Mouse (Mus musculus) CH12F3 (cell line): ENCODE data around the gene Cacna1d.

Experiments
- in situ Hi-C: fragments of 300-500 bp; cut with MboI; formaldehyde crosslinking; loops from 2 replicates; pipeline ENCODE4 v1.14.3; 2020; ENCODE audit warnings: low sequenced_read_pairs

Cacna1d gene

GRCm38 (mm10) chr14:29998747-29999474 lies 492.3 kb downstream of the Cacna1d start:
- in situ Hi-C loops: no loop called here

GRCm38 (mm10) chr14:29997345-29997744 lies 493.9 kb downstream of the Cacna1d start:
- in situ Hi-C loops: no loop called here

GRCm38 (mm10) chr14:29996000-29996751 lies 495.1 kb downstream of the Cacna1d start:
- in situ Hi-C loops: no loop called here

- in situ Hi-C loops: no loop called here
Measured at GRCm38 (mm10) chr14:29994976-29995375, 496.3 kb downstream of the Cacna1d start.
